Mouse (Mus musculus) liver, adult 2 months (tissue): Measurements from ENCODE around the gene Hcrtr1. TPM values are rescaled to one million over a fixed set of nuclear protein-coding genes. Genes with fewer than 3 reads are reported as not detected.

Experiments
- DNase-seq: peaks from one replicate; pipeline ENCODE4 v3.0.0-alpha.2; 2011; ENCODE audit warnings: low read depth, low spot score; ENCODE audit errors: extremely low read depth
- H3K27ac ChIP-seq: fragments of 200-500 bp; replicated peaks from 2 replicates; pipeline ENCODE4 v1.5.1; 2012; ENCODE audit warnings: low read depth, mild to moderate bottlenecking, control low read depth, inconsistent platforms, low read length; ENCODE audit not compliant: insufficient read depth
- H3K27me3 ChIP-seq: fragments of 200-500 bp; 2 replicates; pipeline ENCODE4 v1.6.1; 2012; ENCODE audit warnings: mild to moderate bottlenecking, moderate library complexity, low read length, inconsistent platforms; ENCODE audit not compliant: control insufficient read depth, insufficient read depth
- H3K36me3 ChIP-seq: fragments of 200-500 bp; 2 replicates; pipeline ENCODE4 v1.6.1; 2012; ENCODE audit warnings: low read length, inconsistent platforms; ENCODE audit not compliant: control insufficient read depth, insufficient read depth
- H3K4me1 ChIP-seq: fragments of 200-500 bp; 2 replicates; pipeline ENCODE4 v1.6.1; 2011; ENCODE audit warnings: low read length; ENCODE audit not compliant: control insufficient read depth, insufficient read depth
- H3K4me3 ChIP-seq: fragments of 200-500 bp; 2 replicates; pipeline ENCODE4 v1.5.1; 2011; ENCODE audit warnings: low read depth, mild to moderate bottlenecking, control low read depth, low read length, moderate library complexity; ENCODE audit not compliant: insufficient read depth
- H3K79me2 ChIP-seq: fragments of 200-500 bp; 2 replicates; pipeline ENCODE4 v1.6.1; 2012; ENCODE audit warnings: inconsistent platforms, mild to moderate bottlenecking, low read length, moderate library complexity; ENCODE audit not compliant: control insufficient read depth, insufficient read depth
- H3K9ac ChIP-seq: fragments of 200-500 bp; 2 replicates; pipeline ENCODE4 v1.6.1; 2012; ENCODE audit warnings: low read depth, mild to moderate bottlenecking, control low read depth, inconsistent platforms, low read length
- CTCF ChIP-seq: fragments of 200-500 bp; IDR thresholded peaks from 2 replicates; pipeline ENCODE4 v1.5.1; 2011; ENCODE audit warnings: low read depth, low read length, control low read depth
- POLR2A ChIP-seq: fragments of 200-500 bp; IDR thresholded peaks from 2 replicates; pipeline ENCODE4 v1.6.1; 2011; ENCODE audit warnings: low read length, control low read depth; ENCODE audit not compliant: insufficient read depth; ENCODE audit errors: extremely low read depth
- WGBS: fragments of 180-500 bp; shearing (Covaris S2); methylation state at CpG from one replicate; pipeline ENCODE4 v1.1.7; 2018; 5-methylcytosine and 5-hydroxymethylcytosine counted together
- polyA plus RNA-seq: library from polyadenylated mRNA; depleted of rRNA; stranded (reverse); fragments of >200 nt; gene quantifications from 2 replicates; pipeline ENCODE4 v1.2.3, GENCODE M21; 2012
- total RNA-seq: library from RNA; depleted of rRNA; stranded (reverse); fragments of >200 nt; gene quantifications from 2 replicates; pipeline ENCODE4 v1.2.3, GENCODE M21; 2014

The Hcrtr1 gene
- total and polyA plus RNA-seq, 2 experiments = 0.04 TPM; not detected in 1

GRCm38 (mm10) chr4:130130641-130131350, 8.4 kb downstream of the Hcrtr1 start:
- Histone ChIP-seq H3K27ac (no peak overlapping the region), H3K4me3 (no peak overlapping the region), H3K9ac (no peak overlapping the region), H3K36me3 (peaks cover 2% of the 10 kb centered on the region; the same call in 1 of the 2 replicates), H3K4me1 (no peaks in the 10 kb centered on the region), H3K79me2 (no peaks in the 10 kb centered on the region), H3K27me3 (no peaks in the 10 kb centered on the region)
- DNase-seq = no peak
- 72% methylated on average over 13 of the region's 13 CpGs for WGBS
- no peak for TF ChIP-seq POLR2A
- TF ChIP-seq CTCF = no peak

- no peak for DNase-seq
- no peak for TF ChIP-seq POLR2A
- Histone ChIP-seq H3K79me2 (no peaks in the 10 kb centered on the region), H3K27me3 (no peaks in the 10 kb centered on the region), H3K36me3 (peaks cover 2% of the 10 kb centered on the region; the same call in 1 of the 2 replicates), H3K9ac (no peak overlapping the region), H3K4me3 (no peak overlapping the region), H3K27ac (no peak overlapping the region), H3K4me1 (no peaks in the 10 kb centered on the region)
- WGBS = 80% methylated on average over 10 of the region's 10 CpGs
Measured at GRCm38 (mm10) chr4:130130082-130130481, 9.1 kb downstream of the Hcrtr1 start.

- Histone ChIP-seq H3K9ac (no peak overlapping the region), H3K4me1 (no peaks in the 10 kb centered on the region), H3K27ac (no peak overlapping the region), H3K36me3 (peaks cover 2% of the 10 kb centered on the region; the same call in 1 of the 2 replicates), H3K4me3 (no peak overlapping the region), H3K27me3 (no peaks in the 10 kb centered on the region), H3K79me2 (no peaks in the 10 kb centered on the region)
- WGBS = 83% methylated on average over 5 of the region's 5 CpGs
- no peak for DNase-seq
- no peak for TF ChIP-seq POLR2A
- no peak for TF ChIP-seq CTCF
Measured at GRCm38 (mm10) chr4:130128907-130129306, 10.3 kb downstream of the Hcrtr1 start.

GRCm38 (mm10) chr4:130125935-130126334, 13.2 kb downstream of the Hcrtr1 start:
- Histone ChIP-seq H3K27ac (no peak overlapping the region), H3K4me1 (no peaks in the 10 kb centered on the region), H3K36me3 (peaks cover 6% of the 10 kb centered on the region; the same call in 1 of the 2 replicates), H3K27me3 (no peaks in the 10 kb centered on the region), H3K4me3 (no peak overlapping the region), H3K9ac (no peak overlapping the region), H3K79me2 (no peaks in the 10 kb centered on the region)
- 87% methylated on average over 5 of the region's 5 CpGs for WGBS
- DNase-seq = no peak
- no peak for TF ChIP-seq POLR2A
- TF ChIP-seq CTCF = no peak

GRCm38 (mm10) chr4:130125164-130125563, 14.0 kb downstream of the Hcrtr1 start:
- Histone ChIP-seq H3K27me3 (no peaks in the 10 kb centered on the region), H3K36me3 (peaks cover 6% of the 10 kb centered on the region; the same call in 1 of the 2 replicates), H3K27ac (no peak overlapping the region), H3K4me1 (peaks cover 3% of the 10 kb centered on the region), H3K79me2 (peaks cover 3% of the 10 kb centered on the region; the same call in 1 of the 2 replicates), H3K9ac (no peak overlapping the region), H3K4me3 (no peak overlapping the region)
- no peak for DNase-seq
- 96% methylated on average over 6 of the region's 6 CpGs for WGBS
- TF ChIP-seq CTCF = no peak
- TF ChIP-seq POLR2A = no peak

DNA sequence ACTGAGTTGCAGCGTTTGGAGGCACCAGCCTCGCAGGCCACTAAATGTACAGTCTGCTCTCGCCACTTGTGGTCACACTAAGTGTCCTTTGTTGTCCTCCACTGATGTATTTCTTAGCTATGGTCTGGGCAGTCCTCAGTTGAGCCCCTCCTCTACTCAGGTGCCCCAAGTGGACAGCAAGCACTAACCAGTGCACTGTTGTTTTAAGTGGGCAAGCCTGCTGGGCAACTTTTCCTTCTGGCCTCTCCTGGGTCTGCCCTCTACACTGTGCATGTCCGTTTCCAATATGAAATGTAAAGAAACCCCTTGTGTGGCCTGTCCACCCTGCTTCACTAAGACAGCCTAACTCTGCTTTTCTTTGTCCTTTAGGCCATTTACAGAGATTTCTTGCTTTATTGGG, 15.0 kb downstream of the Hcrtr1 start:
- Histone ChIP-seq H3K36me3 (peaks cover 6% of the 10 kb centered on the region; the same call in 1 of the 2 replicates), H3K9ac (no peak overlapping the region), H3K27ac (no peak overlapping the region), H3K27me3 (no peaks in the 10 kb centered on the region), H3K4me3 (no peak overlapping the region), H3K4me1 (peaks cover 3% of the 10 kb centered on the region), H3K79me2 (peaks cover 3% of the 10 kb centered on the region; the same call in 1 of the 2 replicates)
- no peak for DNase-seq
- no peak for TF ChIP-seq POLR2A
- no peak for TF ChIP-seq CTCF
- 97% methylated on average over 4 of the region's 4 CpGs for WGBS
